Mouse (Mus musculus) CH12.LX (cell line): Measurements from ENCODE around the gene Spata25.

Experiments
- MAFK ChIP-seq: IDR thresholded peaks from 2 replicates; pipeline ENCODE4 v1.6.1; 2011; ENCODE audit warnings: low read length, improper control_type of control experiment; ENCODE audit not compliant: insufficient replicate concordance
- MXI1 ChIP-seq: IDR thresholded peaks from 2 replicates; pipeline ENCODE4 v1.6.1; 2011; ENCODE audit warnings: mild to moderate bottlenecking, low read depth, low read length, improper control_type of control experiment
- POLR2A ChIP-seq: IDR thresholded peaks from 2 replicates; pipeline ENCODE4 v1.6.1; 2011; ENCODE audit warnings: low read depth, mild to moderate bottlenecking, improper control_type of control experiment, low read length
- USF2 ChIP-seq: conservative IDR thresholded peaks from 2 replicates; pipeline ENCODE4 v1.6.1; 2011; ENCODE audit warnings: low read depth, low read length, improper control_type of control experiment

GRCm38 (mm10) chr2:164776801-164777200 is 51.5 kb downstream of the Spata25 start:
- no peak for TF ChIP-seq MAFK
- no peak for TF ChIP-seq POLR2A
- no peak for TF ChIP-seq USF2
- no peak for TF ChIP-seq MXI1
